Mouse (Mus musculus) heart, embryonic 14.5 days (tissue): Measurements from ENCODE around the gene Cnpy4. TPM values are rescaled to one million over a fixed set of nuclear protein-coding genes. Genes with fewer than 3 reads are reported as not detected.

Experiments used
- ATAC-seq: fragments of 200-750 bp; cut with Nextera tagmentation; 2 replicates; pipeline ENCODE4 v1.8.0; 2017; ENCODE audit warnings: low read depth, moderate TSS enrichment; ENCODE audit not compliant: insufficient number of reproducible peaks, insufficient read depth, low FRiP score
- H3K27ac ChIP-seq, 2 experiments: fragments of 200-500 bp in 1 of 2; fragments of 300-500 bp in 1 of 2; sonication (generic) in 1 of 2; replicated peaks in 1 of 2; 2 replicates each; pipeline ENCODE4 v1.5.1; 2012 to 2014; ENCODE audit warnings: low read depth in 2 of 2, low read length in 2 of 2, control low read depth in 1 of 2, mild to moderate bottlenecking in 1 of 2, mixed read lengths in 1 of 2; ENCODE audit not compliant: control insufficient read depth in 1 of 2, insufficient read depth in 1 of 2
- H3K27me3 ChIP-seq: fragments of 300-500 bp; sonication (generic); 2 replicates; pipeline ENCODE4 v1.6.1; 2014; ENCODE audit warnings: mild to moderate bottlenecking, low read length, control low read depth; ENCODE audit not compliant: control insufficient read depth, insufficient read depth
- H3K36me3 ChIP-seq: fragments of 300-500 bp; sonication (generic); 2 replicates; pipeline ENCODE4 v1.6.1; 2014; ENCODE audit warnings: mild to moderate bottlenecking, control low read depth, low read length, mixed read lengths; ENCODE audit not compliant: control insufficient read depth, insufficient read depth
- H3K4me1 ChIP-seq, 2 experiments: fragments of 200-500 bp in 1 of 2; fragments of 300-500 bp in 1 of 2; sonication (generic) in 1 of 2; 2 replicates each; pipeline ENCODE4 v1.6.1; 2012 to 2014; ENCODE audit warnings: low read length in 2 of 2, control low read depth in 1 of 2, mixed read lengths in 1 of 2; ENCODE audit not compliant: control insufficient read depth in 2 of 2, insufficient read depth in 2 of 2
- H3K4me2 ChIP-seq: fragments of 300-500 bp; sonication (generic); 2 replicates; pipeline ENCODE4 v1.6.1; 2014; ENCODE audit warnings: mild to moderate bottlenecking, low read length
- H3K4me3 ChIP-seq, 2 experiments: fragments of 200-500 bp in 1 of 2; fragments of 300-500 bp in 1 of 2; sonication (generic) in 1 of 2; 2 replicates each; pipeline ENCODE4 v1.5.1; 2012 to 2014; ENCODE audit warnings: low read length in 2 of 2, mild to moderate bottlenecking in 2 of 2, control low read depth in 1 of 2, low read depth in 1 of 2, moderate library complexity in 1 of 2; ENCODE audit not compliant: control insufficient read depth in 1 of 2, insufficient read depth in 1 of 2
- H3K9ac ChIP-seq: fragments of 300-500 bp; sonication (generic); 2 replicates; pipeline ENCODE4 v1.6.1; 2014; ENCODE audit warnings: mild to moderate bottlenecking, low read length
- H3K9me3 ChIP-seq: fragments of 300-500 bp; sonication (generic); 2 replicates; pipeline ENCODE4 v1.6.1; 2016; ENCODE audit warnings: low read length, control low read depth; ENCODE audit not compliant: control insufficient read depth
- WGBS: fragments of 180-500 bp; shearing (Covaris S2); extraction: QIAGEN DNeasy Blood & Tissue Kit; methylation state at CpG from one replicate; pipeline ENCODE4 v1.1.7; 2014; 5-methylcytosine and 5-hydroxymethylcytosine counted together
- microRNA counts: library from miRNA; unstranded; fragments of <30 nt; microRNA quantifications from one replicate; lab custom pipeline; 2016
- microRNA-seq: library from miRNA; unstranded; fragments of <30 nt; microRNA quantifications from one replicate; pipeline ENCODE4, GENCODE M21; 2016
- polyA plus RNA-seq: library from polyadenylated mRNA; unstranded; fragments of >200 nt; fragmentation: Nextera tagmentation; extraction: Ambion mirVana; gene quantifications from 2 replicates; pipeline ENCODE4 v1.2.1, GENCODE M21; 2014

Cnpy4 gene
- polyA plus RNA-seq, 1 experiment from 2014 or later, result 22.8 TPM

DNA sequence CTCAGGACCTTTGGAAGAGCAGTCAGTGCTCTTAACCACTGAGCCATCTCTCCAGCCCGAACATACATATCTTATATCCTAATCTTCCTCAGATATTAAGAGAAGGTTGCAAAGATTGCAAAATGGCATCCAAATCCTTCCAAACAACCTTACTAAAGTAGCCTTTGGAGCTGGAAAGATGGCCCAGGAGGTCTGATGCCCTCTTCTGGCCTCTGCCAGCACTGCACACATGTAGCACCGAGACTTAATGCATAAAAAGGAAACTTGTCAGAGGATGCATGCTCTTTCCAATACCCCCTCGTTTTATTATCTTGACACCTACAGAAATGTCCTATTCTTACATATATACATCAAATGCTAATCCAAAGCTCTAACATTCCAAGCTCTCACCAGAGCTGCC, 40.7 kb downstream of the Cnpy4 start:
- H3K27me3 ChIP-seq, result no peaks in the 10 kb centered on the region
- H3K27ac ChIP-seq, result no peak overlapping the region

DNA sequence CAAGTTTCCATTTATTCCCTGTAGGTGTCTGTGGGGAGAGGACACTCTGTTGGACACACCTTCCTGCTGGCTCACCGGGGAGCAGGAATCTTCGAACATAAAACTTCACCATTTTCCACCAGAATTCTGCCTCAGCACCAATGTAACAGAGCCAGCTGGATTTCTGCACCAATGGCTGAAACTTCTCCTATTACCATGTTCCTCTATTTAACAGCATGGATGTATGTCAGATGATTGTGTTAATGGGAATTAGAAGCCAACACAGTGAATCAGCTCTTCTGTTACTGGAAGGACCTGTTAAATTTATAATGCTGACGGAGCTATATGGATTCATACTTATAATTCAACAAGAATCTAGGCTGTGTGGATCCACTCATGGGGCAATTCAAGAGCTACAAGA, 42.2 kb downstream of the Cnpy4 start:
- WGBS, result 80% methylated on average over 3 of the region's 3 CpGs
- H3K9ac ChIP-seq, result no peak overlapping the region
- no peaks in the 10 kb centered on the region for H3K4me1 ChIP-seq
- no peaks in the 10 kb centered on the region for H3K9me3 ChIP-seq
- ATAC-seq, result no peak
- no peaks in the 10 kb centered on the region for H3K36me3 ChIP-seq
- no peak overlapping the region for H3K4me2 ChIP-seq
- H3K4me3 ChIP-seq, result no peak overlapping the region
- no peak overlapping the region for H3K27ac ChIP-seq
- no peaks in the 10 kb centered on the region for H3K27me3 ChIP-seq

More for the DNA sequence above, 40.7 kb downstream of the Cnpy4 start:
- no peak overlapping the region for H3K9ac ChIP-seq
- no peak overlapping the region for H3K4me2 ChIP-seq
- H3K4me3 ChIP-seq, result no peak overlapping the region
- ATAC-seq, result no peak
- no peaks in the 10 kb centered on the region for H3K4me1 ChIP-seq
- H3K36me3 ChIP-seq, result no peaks in the 10 kb centered on the region
- no peaks in the 10 kb centered on the region for H3K9me3 ChIP-seq
- 43% methylated on average over 3 of the region's 3 CpGs for WGBS

DNA sequence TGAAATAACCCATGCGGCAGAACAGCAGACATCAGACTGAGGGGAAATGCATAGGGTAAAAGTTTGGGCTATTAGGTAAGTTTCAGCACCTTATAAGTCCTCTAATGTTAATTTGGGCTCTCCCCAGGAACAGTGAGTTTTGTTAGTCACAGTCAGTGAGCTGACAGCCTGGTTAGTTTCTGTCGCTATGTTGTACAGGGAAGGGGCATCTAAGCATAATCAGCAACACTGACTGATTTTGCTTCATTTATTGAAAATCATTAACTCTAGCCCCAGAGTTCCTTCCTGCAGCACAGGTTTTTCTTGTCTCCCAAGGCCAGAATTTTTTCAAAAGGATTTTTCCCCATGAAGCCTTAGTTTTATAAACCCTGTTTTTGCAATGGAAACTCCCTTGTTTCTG, 46.5 kb downstream of the Cnpy4 start:
- H3K36me3 ChIP-seq, result no peaks in the 10 kb centered on the region
- H3K9ac ChIP-seq, result no peak overlapping the region
- no peak overlapping the region for H3K4me3 ChIP-seq
- H3K27me3 ChIP-seq, result no peaks in the 10 kb centered on the region
- no peaks in the 10 kb centered on the region for H3K9me3 ChIP-seq
- no peak overlapping the region for H3K27ac ChIP-seq
- no peak overlapping the region for H3K4me2 ChIP-seq
- WGBS, result 71% methylated on average over 2 of the region's 2 CpGs
- no peak for ATAC-seq
- H3K4me1 ChIP-seq, result no peaks in the 10 kb centered on the region

DNA sequence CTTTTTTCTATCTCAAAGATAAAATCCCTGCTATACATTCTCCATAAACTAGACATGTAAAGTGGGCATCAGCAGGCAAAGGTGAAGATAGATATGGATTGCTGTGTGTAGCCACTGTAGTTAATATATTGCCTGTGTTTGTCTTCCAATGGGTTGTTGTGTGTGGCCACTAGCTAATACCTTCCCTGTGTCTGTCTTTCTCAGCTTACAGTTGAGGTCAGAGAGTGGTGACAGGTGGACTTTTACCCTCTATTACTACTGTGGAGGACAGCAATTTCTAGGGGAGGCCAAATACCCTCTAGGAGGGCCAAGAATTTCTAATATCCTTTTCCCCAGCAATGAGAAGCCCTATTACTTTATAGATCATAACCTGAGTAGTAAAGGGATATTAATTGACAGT, 46.9 kb downstream of the Cnpy4 start:
- Histone ChIP-seq H3K4me3 (no peak overlapping the region), H3K27me3 (no peaks in the 10 kb centered on the region), H3K4me2 (no peak overlapping the region), H3K9me3 (no peaks in the 10 kb centered on the region), H3K4me1 (no peaks in the 10 kb centered on the region), H3K27ac (no peak overlapping the region), H3K36me3 (no peaks in the 10 kb centered on the region), H3K9ac (no peak overlapping the region)
- ATAC-seq, result no peak

GRCm38 (mm10) chr5:138241511-138241910, 54.2 kb downstream of the Cnpy4 start:
- H3K9me3 ChIP-seq, result no peaks in the 10 kb centered on the region
- ATAC-seq, result no peak
- no peak overlapping the region for H3K27ac ChIP-seq
- H3K4me1 ChIP-seq, result no peaks in the 10 kb centered on the region
- H3K27me3 ChIP-seq, result no peaks in the 10 kb centered on the region
- no peak overlapping the region for H3K9ac ChIP-seq
- WGBS, result 13% methylated on average over 2 of the region's 2 CpGs
- no peak overlapping the region for H3K4me2 ChIP-seq
- H3K36me3 ChIP-seq, result no peaks in the 10 kb centered on the region
- H3K4me3 ChIP-seq, result no peak overlapping the region

MicroRNAs within 50 kb of the gene (microRNA counts, 519-probe panel; counts per million panel counts)
- microRNA mmu-miR-106b (lab: Ali Mortazavi, UCI), result 6,516 counts per million, percentile 91 among the panel's probes with 10 or more counts
- 6,992 counts per million, percentile 93 among the panel's probes with 10 or more counts for microRNA mmu-miR-25 (lab: Ali Mortazavi, UCI)
- 6,297 counts per million, percentile 90 among the panel's probes with 10 or more counts for microRNA mmu-miR-93 (lab: Ali Mortazavi, UCI)

Small RNA genes within 50 kb of the gene (microRNA-seq; reads per million reads assigned to microRNA genes)
- gene Mir106b (3,860 reads per million, percentile 90 among the genes with 10 or more reads in this experiment), gene Mir25 (526 reads per million, percentile 74 among the genes with 10 or more reads in this experiment), gene Mir93 (5,507 reads per million, percentile 93 among the genes with 10 or more reads in this experiment)

Other genes with a start within 250 kb of the Cnpy4 start
- 0.11 TPM in 1 of 2 replicates, not detected in the other for gene Gjc3, start 224.4 kb upstream of the Cnpy4 start, polyA plus RNA-seq
- gene Azgp1, start 206.0 kb upstream of the Cnpy4 start, polyA plus RNA-seq, result not detected in 2 replicates
- gene Smok3a, start 166.2 kb upstream of the Cnpy4 start, polyA plus RNA-seq, result not detected in 2 replicates
- not detected in 2 replicates for gene Smok3b, start 166.1 kb upstream of the Cnpy4 start, polyA plus RNA-seq
- gene Smok3c, start 134.3 kb upstream of the Cnpy4 start, polyA plus RNA-seq, result not detected in 2 replicates
- 13.3 and 13.8 TPM in 2 replicates for gene Zkscan1, start 102.4 kb upstream of the Cnpy4 start, polyA plus RNA-seq
- gene Zscan21, start 70.6 kb upstream of the Cnpy4 start, polyA plus RNA-seq, result 40.0 and 40.4 TPM in 2 replicates
- 10.3 and 10.4 TPM in 2 replicates for gene Zfp113, start 31.7 kb upstream of the Cnpy4 start, polyA plus RNA-seq
- gene Cops6, start 26.4 kb upstream of the Cnpy4 start, polyA plus RNA-seq, result 242 and 254 TPM in 2 replicates
- gene Ap4m1, start 15.5 kb upstream of the Cnpy4 start, polyA plus RNA-seq, result 9.4 and 9.6 TPM in 2 replicates
- 89.0 and 102 TPM in 2 replicates for gene Mcm7, start 15.1 kb upstream of the Cnpy4 start, polyA plus RNA-seq
- 65.2 and 66.0 TPM in 2 replicates for gene Taf6, start within 50 bp of the Cnpy4 start, polyA plus RNA-seq
- 6.1 and 6.5 TPM in 2 replicates for gene Mblac1, start 6.8 kb downstream of the Cnpy4 start, polyA plus RNA-seq
- not detected in 2 replicates for gene Nxpe5, start 38.4 kb downstream of the Cnpy4 start, polyA plus RNA-seq
- 80.5 and 93.6 TPM in 2 replicates for gene Lamtor4, start 68.0 kb downstream of the Cnpy4 start, polyA plus RNA-seq
- 2.9 and 3.3 TPM in 2 replicates for gene BC037034, start 76.5 kb downstream of the Cnpy4 start, polyA plus RNA-seq
- 0.57 and 0.75 TPM in 2 replicates for gene Gal3st4, start 85.4 kb downstream of the Cnpy4 start, polyA plus RNA-seq
- gene Gm43720, start 92.5 kb downstream of the Cnpy4 start, polyA plus RNA-seq, result 0.05 TPM in 1 of 2 replicates, not detected in the other
- 1.3 and 1.5 TPM in 2 replicates for gene Gpc2, start 92.5 kb downstream of the Cnpy4 start, polyA plus RNA-seq
- gene Stag3, start 92.8 kb downstream of the Cnpy4 start, polyA plus RNA-seq, result 2.0 and 2.1 TPM in 2 replicates
- 0.26 TPM in 1 of 2 replicates, not detected in the other for gene Pvrig, start 154.5 kb downstream of the Cnpy4 start, polyA plus RNA-seq